Mouse (Mus musculus): ENCODE measurements around the gene Cfap206.

Cfap206 gene

DNA sequence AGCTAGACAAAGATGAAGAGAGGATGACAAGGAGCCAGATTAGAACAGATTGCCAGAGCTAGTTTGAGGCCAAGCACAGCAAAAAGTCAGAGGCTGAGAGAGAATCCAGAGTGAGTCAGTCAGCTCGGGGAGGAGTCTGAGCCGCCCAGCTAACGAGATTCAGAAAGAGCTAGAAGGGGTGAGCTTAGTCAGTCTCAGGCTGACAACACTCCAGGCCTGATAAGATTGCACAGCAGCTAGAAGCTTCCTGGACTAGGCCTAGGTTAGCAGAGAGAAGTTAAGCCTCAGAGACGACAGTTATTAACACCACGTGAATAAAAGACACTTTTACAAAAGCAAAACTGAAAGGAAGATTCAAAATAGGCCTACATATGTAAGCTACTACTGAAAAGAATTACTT lies 62.1 kb downstream of the Cfap206 start:
- DNase-seq, result no peak

DNA sequence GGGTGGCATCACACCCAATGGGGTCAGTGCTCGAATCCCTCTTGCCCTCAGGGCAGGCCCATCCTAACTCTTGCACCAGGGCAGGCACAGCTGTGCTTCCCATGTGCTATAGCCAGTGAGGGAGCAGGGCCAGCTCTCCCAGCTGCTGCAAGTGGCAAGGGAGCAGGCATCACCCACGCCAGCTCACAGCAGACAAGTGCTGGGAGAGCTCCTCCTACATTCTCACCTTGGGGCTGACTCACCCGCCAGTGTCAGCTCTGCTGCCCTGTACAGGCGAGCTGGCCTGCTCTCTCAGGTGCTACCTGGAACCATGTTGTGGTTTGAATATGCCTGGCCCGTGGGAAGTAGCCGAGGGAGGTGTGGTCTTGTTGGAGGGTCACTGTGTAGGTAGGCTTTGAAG lies 68.1 kb downstream of the Cfap206 start:
- no peak for DNase-seq

GRCm38 (mm10) chr4:34661514-34661913 lies 68.5 kb downstream of the Cfap206 start:
- no peak for DNase-seq

GRCm38 (mm10) chr4:34659012-34659411 lies 71.0 kb downstream of the Cfap206 start:
- no peak for DNase-seq

DNA sequence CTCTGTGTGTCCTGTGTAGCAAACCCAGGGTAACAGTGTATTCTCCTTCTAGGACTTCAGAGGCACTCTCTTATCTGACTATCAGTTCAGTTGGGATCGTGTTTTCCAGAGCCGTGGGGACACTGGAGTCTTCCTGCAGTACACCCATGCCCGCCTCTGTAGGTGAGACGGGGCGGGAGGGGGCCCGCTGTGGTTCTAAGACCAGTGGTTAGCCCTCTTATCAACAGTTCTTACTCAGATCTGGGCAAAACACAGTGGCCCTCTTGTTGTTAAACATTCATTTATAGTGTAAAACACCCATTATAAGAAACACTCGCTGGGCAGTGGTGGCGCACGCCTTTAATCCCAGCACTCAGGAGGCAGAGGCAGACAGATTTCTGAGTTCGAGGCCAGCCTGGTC lies 73.9 kb downstream of the Cfap206 start:
- no peak for DNase-seq

DNA sequence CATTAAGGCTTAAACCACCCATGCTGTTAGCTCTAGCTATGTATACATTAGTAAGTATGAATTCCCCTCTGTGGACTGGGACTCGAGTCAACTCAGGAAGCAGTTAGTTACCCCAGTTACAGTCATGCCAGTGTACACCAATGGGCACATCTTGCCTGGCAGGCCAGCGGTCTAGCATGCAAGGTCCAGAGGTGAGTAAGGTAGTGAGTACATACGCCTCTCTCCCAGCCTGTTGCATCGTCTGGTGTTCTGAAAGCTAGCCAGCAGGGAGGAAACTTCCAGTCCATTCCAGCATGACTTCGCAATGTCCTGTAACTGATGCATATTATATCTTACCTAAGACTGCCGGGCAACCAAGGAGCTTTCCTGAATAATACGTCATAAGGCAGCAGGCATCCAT lies 76.8 kb downstream of the Cfap206 start:
- DNase-seq, result no peak

- DNase-seq, result no peak
Observed at GRCm38 (mm10) chr4:34644779-34645178, 85.2 kb downstream of the Cfap206 start.

DNA sequence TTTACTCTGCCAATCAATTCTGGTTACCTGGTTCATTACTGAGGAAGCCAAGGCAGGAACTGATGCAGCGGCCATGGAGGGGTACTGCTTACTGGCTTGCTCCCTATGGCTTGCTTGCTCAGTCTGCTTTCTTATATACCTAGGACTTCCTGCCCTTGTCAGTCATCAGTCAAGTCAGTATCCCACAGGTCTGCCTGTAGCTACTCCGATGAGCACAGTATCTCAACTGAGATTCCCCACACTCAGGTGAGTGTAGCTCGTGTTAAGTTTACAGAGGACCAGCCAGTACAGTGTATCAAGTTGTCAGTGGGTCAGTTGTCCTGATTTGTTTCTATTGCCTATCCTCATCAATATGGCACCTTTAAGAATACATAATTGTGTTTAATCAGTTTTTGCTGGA lies 89.3 kb downstream of the Cfap206 start:
- no peak for DNase-seq

GRCm38 (mm10) chr4:34639745-34640364 lies 90.2 kb downstream of the Cfap206 start:
- no peak for DNase-seq
